Mouse (Mus musculus) kidney, adult 2 months (tissue): ENCODE data around the gene Eif2s3x.

Source experiments
- CTCF ChIP-seq: fragments of 200-500 bp; conservative IDR thresholded peaks from 2 replicates; pipeline ENCODE4 v1.5.1; 2011; ENCODE audit warnings: low read depth, mild to moderate bottlenecking, control low read depth, low read length, moderate library complexity, mixed read lengths; ENCODE audit not compliant: insufficient read depth, insufficient read length
- POLR2A ChIP-seq: fragments of 200-500 bp; IDR thresholded peaks from one replicate; pipeline ENCODE4 v1.6.1; 2011; ENCODE audit warnings: low read depth, low read length, control low read depth

- TF ChIP-seq POLR2A (no peak), CTCF (no peak)
Observed at GRCm38 (mm10) chrX:94235190-94235555, 22.5 kb upstream of the Eif2s3x start.
